Mouse (Mus musculus): ENCODE measurements around the gene Gimap1.
A peak's percentile ranks its signal among the peaks of the same experiment; 100 is the strongest.

The Gimap1 gene

DNA sequence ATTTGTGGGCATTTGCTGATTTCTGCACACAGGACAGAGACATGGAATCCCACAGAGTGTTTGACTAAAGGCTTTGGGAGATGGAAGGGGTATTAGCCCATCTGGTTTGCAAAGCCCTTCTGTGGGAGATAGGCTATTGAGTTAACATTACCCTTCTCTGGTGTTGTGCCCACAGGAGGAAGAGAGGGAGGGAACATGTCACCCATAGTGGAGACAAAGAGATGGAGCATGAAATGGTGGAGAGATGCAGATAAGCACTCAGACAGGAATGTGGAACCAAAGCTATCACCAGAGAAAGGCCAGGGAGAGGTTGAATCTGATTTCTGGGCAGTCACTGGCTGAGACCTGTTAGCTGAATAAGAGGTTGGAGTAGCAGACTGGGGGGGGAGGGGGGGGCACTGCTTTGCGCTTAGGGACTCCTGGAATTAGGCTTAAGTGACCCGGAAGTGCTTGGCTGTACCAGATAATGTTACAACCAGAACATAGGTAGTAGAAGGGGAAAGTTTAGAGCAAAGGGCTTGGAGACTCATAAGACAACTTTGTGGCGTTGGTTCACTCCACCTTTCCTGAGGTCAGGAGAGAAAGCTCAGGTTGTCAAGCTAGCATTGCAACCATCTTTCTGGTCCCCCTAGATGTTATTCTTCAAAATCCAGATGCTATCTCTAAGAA is 1.8 kb downstream of the Gimap1 start:
- no peak for DNase-seq

- DNase-seq, result no peak
Observed at GRCm38 (mm10) chr6:48741273-48741672, 2.4 kb downstream of the Gimap1 start.

- DNase-seq, result no peak
Observed at GRCm38 (mm10) chr6:48741711-48742206, 2.9 kb downstream of the Gimap1 start.

GRCm38 (mm10) chr6:48742422-48743351 is 3.8 kb downstream of the Gimap1 start:
- DNase-seq, result peak; percentile 20 to 37

DNA sequence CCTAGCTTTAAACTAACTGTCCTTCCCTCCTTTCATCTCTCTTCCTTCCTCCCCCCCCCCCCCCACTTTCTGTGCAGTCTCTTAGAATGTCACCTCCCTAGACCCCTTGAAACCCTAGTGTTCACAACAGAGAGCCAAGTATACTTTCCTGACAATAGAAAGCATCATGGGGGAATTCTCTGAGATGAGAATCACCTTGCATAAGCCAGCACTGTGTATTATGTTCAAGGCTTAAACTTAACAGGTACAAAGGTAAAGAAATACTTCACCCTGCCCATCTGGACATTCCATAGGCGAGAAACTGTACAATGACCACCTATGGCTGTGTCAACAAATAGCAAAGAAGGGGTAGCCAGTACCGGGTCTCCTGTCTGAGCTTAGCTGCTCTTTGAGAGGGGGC is 6.6 kb downstream of the Gimap1 start:
- DNase-seq, result no peak

DNA sequence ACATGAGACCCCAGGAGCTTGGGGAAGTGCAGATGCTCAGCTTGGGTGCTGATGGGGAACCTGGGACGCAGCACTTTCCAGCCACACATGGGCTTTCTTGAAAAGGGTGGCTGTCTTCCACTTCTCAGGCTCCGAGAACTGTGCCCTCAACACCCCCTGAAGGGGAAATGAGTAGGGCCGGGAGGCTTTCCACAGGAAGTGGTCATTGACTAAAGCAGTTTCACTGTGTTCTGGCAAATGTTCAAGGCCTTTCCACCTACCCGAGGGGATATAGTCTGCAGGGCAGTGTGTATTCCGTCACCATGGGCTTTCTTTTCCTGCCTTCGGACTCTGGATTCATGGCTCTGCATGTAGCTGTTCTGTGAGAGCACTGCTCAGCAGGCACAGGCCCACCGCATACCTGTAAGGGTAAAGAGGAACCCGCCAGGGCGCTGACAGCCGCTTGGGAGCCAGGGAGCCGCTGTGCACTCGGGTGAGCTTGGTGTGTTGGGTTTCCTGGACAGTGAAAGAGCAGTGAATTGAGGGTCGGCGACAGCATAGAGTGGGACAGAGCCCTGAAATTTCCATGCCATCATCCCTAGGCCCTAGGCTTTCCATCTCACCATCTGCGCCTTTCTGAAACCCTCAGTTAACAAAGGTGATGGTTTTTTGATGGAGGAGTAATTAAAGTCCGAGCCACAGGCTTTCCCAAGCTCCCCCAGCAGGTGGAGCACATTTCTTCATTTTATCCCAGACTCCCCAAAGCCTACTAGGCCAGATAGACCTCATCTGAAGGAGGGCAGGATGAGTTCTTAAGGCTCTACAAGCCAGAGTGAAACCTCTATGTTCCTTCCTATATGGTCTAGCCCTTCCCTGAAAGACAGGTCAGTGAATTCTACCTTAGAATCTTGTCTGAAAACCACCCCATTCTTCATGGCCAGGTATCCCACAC is 7.4 kb downstream of the Gimap1 start, which contains the start of gene Gimap5:
Gene Gimap5 (plus strand): TSS at position 239 of the 931 bp plus-strand sequence.
- DNase-seq, result peak; percentile 64 to 76

- DNase-seq, result peak in 1 of 2 experiments; percentile 33
Observed at GRCm38 (mm10) chr6:48747091-48747966, 8.5 kb downstream of the Gimap1 start.

GRCm38 (mm10) chr6:48763567-48764270 is 24.9 kb downstream of the Gimap1 start:
- no peak for DNase-seq

DNA sequence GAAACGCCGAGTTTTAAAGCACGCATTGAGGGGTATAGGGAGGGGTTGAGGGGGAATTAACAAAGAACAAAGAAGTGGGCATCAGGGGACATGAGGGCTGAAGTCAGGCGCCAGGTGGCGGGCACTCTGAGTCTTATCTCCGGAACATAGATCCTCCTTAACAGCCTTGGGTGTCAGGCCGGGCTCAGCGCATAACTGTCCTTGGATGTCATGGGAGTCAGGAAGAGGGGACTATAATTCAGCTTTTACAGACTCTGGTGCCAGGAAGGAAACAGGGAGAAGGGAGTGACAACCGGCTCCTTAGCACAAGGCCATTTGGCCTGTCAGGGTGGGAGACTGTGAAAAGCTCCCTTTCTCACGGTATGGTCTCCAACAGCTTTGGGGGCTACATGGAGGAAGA is 25.6 kb downstream of the Gimap1 start:
- DNase-seq, result no peak

- DNase-seq, result no peak
Observed at GRCm38 (mm10) chr6:48768178-48768869, 29.5 kb downstream of the Gimap1 start.

GRCm38 (mm10) chr6:48768933-48769332 is 30.1 kb downstream of the Gimap1 start:
- DNase-seq, result no peak

DNA sequence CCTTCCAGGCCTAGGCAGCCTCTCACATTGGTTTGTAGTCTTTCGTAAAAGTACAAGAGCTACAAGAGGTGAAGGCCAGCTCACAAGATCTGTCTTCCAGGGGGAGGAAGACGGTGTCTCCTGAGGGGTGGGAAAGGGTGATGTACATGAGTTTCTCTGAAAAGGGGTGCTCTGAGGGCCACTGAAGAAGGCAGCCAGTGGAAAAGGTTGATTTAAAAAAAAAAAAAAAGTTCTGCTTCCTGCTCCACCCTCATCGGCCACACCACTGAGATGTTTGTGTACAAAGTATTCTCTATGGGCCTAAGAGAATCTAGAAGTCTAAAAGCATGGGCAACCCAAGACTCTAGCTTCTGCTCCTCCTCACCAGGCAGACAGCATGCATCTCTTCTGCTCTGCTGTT is 31.8 kb downstream of the Gimap1 start, which contains the start of gene Gimap3:
Gene Gimap3 (minus strand): TSS at position 156 of the 400 bp plus-strand sequence.
- no peak for DNase-seq

DNA sequence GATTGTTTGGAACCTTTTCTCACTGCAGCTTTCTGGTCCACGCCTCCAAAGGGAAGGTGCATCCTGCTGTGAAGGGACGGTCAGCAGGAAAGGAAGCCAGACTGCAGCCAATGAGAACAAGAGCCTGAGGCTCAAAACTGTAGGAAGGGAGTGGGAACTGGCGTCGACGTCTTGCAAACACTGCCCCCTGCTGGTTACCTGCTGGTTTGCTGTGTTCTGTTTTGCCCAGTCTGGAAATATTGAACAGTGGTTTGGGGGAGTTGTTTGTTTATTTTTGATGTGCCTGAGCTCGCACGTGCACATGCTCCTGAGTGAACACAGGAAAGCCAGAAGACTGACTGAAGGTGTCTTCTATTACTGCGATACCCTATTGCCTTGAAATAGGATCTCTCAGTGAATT is 33.2 kb downstream of the Gimap1 start:
- DNase-seq, result peak; percentile 76 to 84

GRCm38 (mm10) chr6:48784406-48784805 is 45.6 kb downstream of the Gimap1 start:
- no peak for DNase-seq

DNA sequence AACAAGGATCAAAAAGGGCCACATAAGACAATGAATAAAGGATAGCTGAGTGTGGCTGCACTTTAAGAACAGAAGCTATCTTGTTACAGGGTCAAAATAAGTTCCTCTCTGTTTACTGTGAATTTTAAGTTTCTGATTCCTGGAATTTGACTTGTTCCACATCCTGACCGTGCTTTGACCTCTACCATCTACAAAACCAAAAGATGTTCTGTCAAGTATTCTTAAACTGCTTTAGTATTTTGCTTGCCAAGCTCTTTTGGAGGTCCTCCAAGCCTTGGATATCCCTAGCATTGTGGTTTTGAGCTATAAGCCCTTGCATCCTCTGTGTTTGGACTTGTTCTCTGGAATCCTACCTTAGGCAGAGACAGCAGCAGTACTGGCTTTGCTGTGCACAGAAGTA is 46.3 kb downstream of the Gimap1 start:
- peak in 1 of 2 experiments; percentile 25 for DNase-seq

- DNase-seq, result no peak
Observed at GRCm38 (mm10) chr6:48785601-48786000, 46.7 kb downstream of the Gimap1 start.

DNA sequence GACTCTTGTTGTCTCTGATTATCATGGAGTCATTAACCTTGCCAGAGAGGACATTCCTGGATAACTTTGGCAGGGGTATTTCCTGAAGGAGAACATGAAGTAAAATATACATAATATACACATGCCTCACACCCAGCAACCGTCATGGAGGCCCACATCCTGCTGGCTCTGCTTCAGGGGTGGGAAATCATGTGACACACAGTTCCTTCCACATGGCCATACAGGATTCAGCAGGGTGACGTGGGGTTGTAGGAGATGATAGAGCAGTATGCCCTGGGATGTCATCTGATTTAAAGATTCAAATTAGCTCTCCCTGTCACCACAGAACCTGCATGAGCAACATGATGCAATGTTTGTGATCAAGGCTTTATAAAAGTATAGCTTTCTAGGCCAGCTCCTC is 49.0 kb downstream of the Gimap1 start:
- no peak for DNase-seq

Measured in lung, adult 18-20 months (tissue).